Mouse (Mus musculus) ovary, postnatal 14 days (tissue): ENCODE measurements around the gene Zfp968.
"Not testable (repeated sequence)": the region's sequence is repeated elsewhere in the genome, so short reads cannot be mapped to it uniquely, and the experiment has no call there.

Source experiments
- DNase-seq: peaks from one replicate; pipeline ENCODE4 v3.0.0; 2022; ENCODE audit warnings: low spot score

Gene Zfp968

DNA sequence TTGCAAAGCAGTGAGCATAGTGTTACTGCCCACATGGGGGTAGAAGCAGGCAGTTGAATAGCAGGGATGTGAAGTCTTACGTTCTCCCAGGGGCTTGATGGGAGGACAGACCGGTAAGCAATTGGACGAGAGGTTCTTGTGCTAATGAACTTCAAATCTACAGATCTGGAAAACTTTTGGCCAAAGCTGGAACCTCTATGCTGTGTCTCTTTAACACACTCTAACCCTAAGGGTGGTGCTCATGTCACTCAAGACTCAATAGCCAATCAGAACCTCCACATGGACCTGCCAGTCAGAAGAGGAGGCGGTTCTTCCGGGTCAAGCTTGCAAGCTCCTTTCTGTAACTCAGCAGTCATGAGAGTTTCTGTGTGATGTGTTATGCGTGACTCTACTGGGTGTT is at the start of gene Zfp968:
Zfp968 (plus strand) TSS at position 301 of the 400 bp plus-strand sequence.
- not testable (repeated sequence) for DNase-seq

GRCm38 (mm10) chr2:175338097-175338496 is 34.1 kb upstream of the Zfp968 start, which contains the start of gene Gm4631:
Gene Gm4631, minus strand, starts transcription at chr2:175338197.
- DNase-seq: not testable (repeated sequence)
